Mouse (Mus musculus) G1E (cell line): Measurements from ENCODE around the gene Fam126a. TPM values are rescaled to one million over a fixed set of nuclear protein-coding genes. Genes with fewer than 3 reads are reported as not detected.
A peak's percentile ranks its signal among the peaks of the same experiment; 100 is the strongest.
"Not testable (repeated sequence)": the region's sequence is repeated elsewhere in the genome, so short reads cannot be mapped to it uniquely, and the experiment has no call there.

Experiments used
- ATAC-seq: 2 replicates; pipeline ENCODE4 v1.8.0; 2016; ENCODE audit warnings: mild to moderate bottlenecking; ENCODE audit not compliant: insufficient number of reproducible peaks, poor library complexity, low FRiP score, severe bottlenecking; ENCODE audit errors: extremely low read depth
- DNase-seq: peaks from one replicate; pipeline ENCODE4 v3.0.0; 2012; ENCODE audit warnings: low spot score
- H3K27me3 ChIP-seq: 2 replicates; pipeline ENCODE4 v1.6.1; 2012; ENCODE audit warnings: mild to moderate bottlenecking, low read length, inconsistent platforms; ENCODE audit not compliant: insufficient read depth
- H3K36me3 ChIP-seq: replicated peaks from 2 replicates; pipeline ENCODE3; 2012; ENCODE audit warnings: mild to moderate bottlenecking, inconsistent platforms
- H3K4me1 ChIP-seq: 2 replicates; pipeline ENCODE4 v1.6.1; 2012; ENCODE audit warnings: low read depth, low read length, inconsistent platforms, mixed read lengths; ENCODE audit not compliant: insufficient read depth
- H3K4me3 ChIP-seq: 2 replicates; pipeline ENCODE4 v1.5.1; 2012; ENCODE audit warnings: low read depth, mild to moderate bottlenecking, inconsistent platforms, low read length, moderate library complexity, mixed read lengths
- H3K9me3 ChIP-seq: replicated peaks from 2 replicates; pipeline ENCODE4 v1.6.1; 2012; ENCODE audit warnings: inconsistent platforms
- CTCF ChIP-seq: IDR thresholded peaks from 2 replicates; pipeline ENCODE4 v1.5.1; 2012; ENCODE audit warnings: low read depth, low read length, inconsistent platforms, mixed read lengths
- GATA1 ChIP-seq: IDR thresholded peaks from 2 replicates; pipeline ENCODE4 v1.6.1; 2012; ENCODE audit warnings: borderline replicate concordance, low read length, inconsistent platforms, mixed read lengths
- GATA2 ChIP-seq: IDR thresholded peaks from 2 replicates; pipeline ENCODE4 v1.6.1; 2012; ENCODE audit warnings: low read depth, low read length, inconsistent platforms, borderline replicate concordance
- POLR2AphosphoS5 ChIP-seq: IDR thresholded peaks from 2 replicates; pipeline ENCODE4 v1.6.1; 2012; ENCODE audit warnings: low read depth, low read length, inconsistent platforms; ENCODE audit not compliant: insufficient replicate concordance
- TAL1 ChIP-seq: conservative IDR thresholded peaks from 2 replicates; pipeline ENCODE4 v1.6.1; 2012; ENCODE audit warnings: low read depth, low read length, inconsistent platforms, mixed read lengths
- polyA plus RNA-seq: library from polyadenylated mRNA; stranded (reverse); fragments of >175 nt; gene quantifications from 2 replicates; pipeline ENCODE4 v1.2.3, GENCODE M21; 2012
- total RNA-seq, 2 experiments: library from RNA; stranded (forward) in 1 of 2; stranded (reverse) in 1 of 2; fragments of 200-1000 nt in 1 of 2; fragments of >200 nt in 1 of 2; fragmentation: Nextera tagmentation in 1 of 2; gene quantifications; 2 replicates each; pipeline ENCODE4 v1.2.3; 2014 to 2017

Gene Fam126a
- total and polyA plus RNA-seq, 3 experiments = 4.4 to 58.9 (median 36.9) TPM

- H3K4me1 ChIP-seq = peaks cover 8% of the 10 kb centered on the region
- H3K4me3 ChIP-seq = peak overlapping the region; percentile 17
- ATAC-seq = no peak
Measured at GRCm38 (mm10) chr5:23874457-23874856, 156.0 kb downstream of the Fam126a start.

GRCm38 (mm10) chr5:23872586-23872985, 157.9 kb downstream of the Fam126a start:
- no peak for ATAC-seq
- peaks cover 8% of the 10 kb centered on the region for H3K4me1 ChIP-seq
- no peak for DNase-seq

More at GRCm38 (mm10) chr5:23874457-23874856, 156.0 kb downstream of the Fam126a start:
- TF ChIP-seq GATA2 (no peak), TAL1 (no peak), GATA1 (no peak), POLR2AphosphoS5 (no peak), CTCF (no peak)
- Histone ChIP-seq H3K9me3 (no peaks in the 10 kb centered on the region), H3K36me3 (no peaks in the 10 kb centered on the region), H3K27me3 (peaks cover 45% of the 10 kb centered on the region)
- no peak for DNase-seq

GRCm38 (mm10) chr5:23871323-23871722, 159.2 kb downstream of the Fam126a start:
- not testable (repeated sequence) for ATAC-seq, DNase-seq, H3K4me3 ChIP-seq, H3K4me1 ChIP-seq, H3K9me3 ChIP-seq, H3K36me3 ChIP-seq
- peaks cover 39% of the 10 kb centered on the region for H3K27me3 ChIP-seq

More at GRCm38 (mm10) chr5:23872586-23872985, 157.9 kb downstream of the Fam126a start:
- Histone ChIP-seq H3K4me3 (no peak overlapping the region), H3K36me3 (no peaks in the 10 kb centered on the region), H3K27me3 (peaks cover 45% of the 10 kb centered on the region), H3K9me3 (no peaks in the 10 kb centered on the region)
- TF ChIP-seq GATA1 = no peak
- TF ChIP-seq POLR2AphosphoS5 = no peak
- no peak for TF ChIP-seq GATA2
- TF ChIP-seq CTCF = no peak
- no peak for TF ChIP-seq TAL1

- no peak for ATAC-seq
- H3K9me3 ChIP-seq = no peaks in the 10 kb centered on the region
- no peaks in the 10 kb centered on the region; the same call in none of the 2 replicates for H3K4me1 ChIP-seq
Measured at GRCm38 (mm10) chr5:23865941-23866340, 164.5 kb downstream of the Fam126a start.

More at GRCm38 (mm10) chr5:23865941-23866340, 164.5 kb downstream of the Fam126a start:
- Histone ChIP-seq H3K36me3 (no peaks in the 10 kb centered on the region), H3K27me3 (peaks cover 11% of the 10 kb centered on the region), H3K4me3 (no peak overlapping the region)
- TF ChIP-seq POLR2AphosphoS5 = no peak
- no peak for TF ChIP-seq CTCF
- no peak for TF ChIP-seq GATA2
- no peak for TF ChIP-seq TAL1
- no peak for TF ChIP-seq GATA1
- no peak for DNase-seq

Other genes starting within 250 kb of the Fam126a start
- gene Pus7, start 247.0 kb downstream of the Fam126a start, total RNA-seq (2014; fragmentation: Nextera tagmentation) = 78.8 and 84.1 TPM in 2 replicates
- 32.5 and 35.7 TPM in 2 replicates for gene Pus7, start 247.0 kb downstream of the Fam126a start, total RNA-seq (2017)
- 7.6 and 8.6 TPM in 2 replicates for gene Pus7, start 247.0 kb downstream of the Fam126a start, polyA plus RNA-seq
- gene Rint1, start 243.0 kb downstream of the Fam126a start, total RNA-seq (2014; fragmentation: Nextera tagmentation) = 32.4 and 34.2 TPM in 2 replicates
- gene Rint1, start 243.0 kb downstream of the Fam126a start, total RNA-seq (2017) = 45.2 and 67.0 TPM in 2 replicates
- 12.9 and 13.8 TPM in 2 replicates for gene Rint1, start 243.0 kb downstream of the Fam126a start, polyA plus RNA-seq
- gene Tomm7, start 186.5 kb downstream of the Fam126a start, total RNA-seq (2014; fragmentation: Nextera tagmentation) = 7.8 and 12.3 TPM in 2 replicates
- gene Tomm7, start 186.5 kb downstream of the Fam126a start, total RNA-seq (2017) = 343 and 366 TPM in 2 replicates
- 6.0 and 22.3 TPM in 2 replicates for gene Tomm7, start 186.5 kb downstream of the Fam126a start, polyA plus RNA-seq
- 29.9 and 35.1 TPM in 2 replicates for gene Klhl7, start 69.9 kb upstream of the Fam126a start, total RNA-seq (2014; fragmentation: Nextera tagmentation)
- 24.3 and 27.5 TPM in 2 replicates for gene Klhl7, start 69.9 kb upstream of the Fam126a start, total RNA-seq (2017)
- gene Klhl7, start 69.9 kb upstream of the Fam126a start, polyA plus RNA-seq = 1.8 and 1.9 TPM in 2 replicates
- 24.1 and 26.8 TPM in 2 replicates for gene Nupl2, start 134.3 kb upstream of the Fam126a start, total RNA-seq (2014; fragmentation: Nextera tagmentation)
- gene Nupl2, start 134.3 kb upstream of the Fam126a start, total RNA-seq (2017) = 10.1 and 12.0 TPM in 2 replicates
- gene Nupl2, start 134.3 kb upstream of the Fam126a start, polyA plus RNA-seq = 10.4 and 12.4 TPM in 2 replicates